Mouse (Mus musculus) testis, adult 2 months (tissue): Measurements from ENCODE around the gene Daam2. TPM values are rescaled to one million over a fixed set of nuclear protein-coding genes. Genes with fewer than 3 reads are reported as not detected.

Experiments used
- H3K27ac ChIP-seq: fragments of 200-500 bp; 2 replicates; pipeline ENCODE4 v1.5.1; 2012; ENCODE audit warnings: low read depth, low read length; ENCODE audit not compliant: control insufficient read depth, insufficient read depth
- H3K27me3 ChIP-seq: fragments of 200-500 bp; 2 replicates; pipeline ENCODE4 v1.6.1; 2012; ENCODE audit warnings: mild to moderate bottlenecking, low read length, moderate library complexity; ENCODE audit not compliant: control insufficient read depth, insufficient read depth
- H3K36me3 ChIP-seq: fragments of 200-500 bp; 2 replicates; pipeline ENCODE4 v1.6.1; 2012; ENCODE audit warnings: mild to moderate bottlenecking, low read length; ENCODE audit not compliant: control insufficient read depth, insufficient read depth
- H3K4me1 ChIP-seq: fragments of 200-500 bp; 2 replicates; pipeline ENCODE4 v1.6.1; 2012; ENCODE audit warnings: low read length; ENCODE audit not compliant: control insufficient read depth, insufficient read depth
- H3K4me3 ChIP-seq: fragments of 200-500 bp; 2 replicates; pipeline ENCODE4 v1.5.1; 2012; ENCODE audit warnings: low read depth, mild to moderate bottlenecking, low read length, moderate library complexity, mixed read lengths; ENCODE audit not compliant: control insufficient read depth
- CTCF ChIP-seq: fragments of 200-500 bp; IDR thresholded peaks from 2 replicates; pipeline ENCODE4 v1.5.1; 2012; ENCODE audit warnings: low read depth, mild to moderate bottlenecking, inconsistent platforms, low read length, moderate library complexity; ENCODE audit not compliant: control insufficient read depth, insufficient read depth, insufficient replicate concordance
- POLR2A ChIP-seq: fragments of 200-500 bp; IDR thresholded peaks from 2 replicates; pipeline ENCODE4 v1.6.1; 2012; ENCODE audit warnings: low read depth, mild to moderate bottlenecking, inconsistent platforms, low read length, moderate library complexity; ENCODE audit not compliant: control insufficient read depth
- polyA plus RNA-seq: library from polyadenylated mRNA; depleted of rRNA; stranded (reverse); fragments of >200 nt; gene quantifications from 2 replicates; pipeline ENCODE4 v1.2.3, GENCODE M21; 2012; rRNA removed

Daam2 gene
- polyA plus RNA-seq, 1 experiment: 33.5 TPM

GRCm38 (mm10) chr17:49412974-49413373 lies 151.2 kb downstream of the Daam2 start:
- no peak overlapping the region for H3K4me3 ChIP-seq

More at GRCm38 (mm10) chr17:49412974-49413373, 151.2 kb downstream of the Daam2 start:
- no peak overlapping the region for H3K27ac ChIP-seq
- no peaks in the 10 kb centered on the region for H3K36me3 ChIP-seq
- no peaks in the 10 kb centered on the region; the same call in 1 of the 2 replicates for H3K4me1 ChIP-seq
- H3K27me3 ChIP-seq: no peaks in the 10 kb centered on the region
- TF ChIP-seq CTCF (no peak), POLR2A (no peak)

Other genes starting within 250 kb of the Daam2 start
- 2.9 and 3.0 TPM in 2 replicates for gene Mocs1, start 136.0 kb downstream of the Daam2 start, polyA plus RNA-seq
- 5.8 and 6.5 TPM in 2 replicates for gene Kif6, start 50.8 kb upstream of the Daam2 start, polyA plus RNA-seq